Mouse (Mus musculus): ENCODE measurements around the gene Wars.

GRCm38 (mm10) chr12:108814470-108814869 lies 79.5 kb downstream of the Wars start:
- no peak for TF ChIP-seq CTCF (IDR thresholded peaks at IDR 0.05; ENCODE audit: extremely low read depth, insufficient read length, insufficient replicate concordance, low read depth, low read length)
- no peak for TF ChIP-seq POLR2A (IDR thresholded peaks at IDR 0.05; ENCODE audit: low read depth, low read length)

Data from small intestine, adult 2 months (tissue).